Mouse (Mus musculus): ENCODE measurements around the gene Gm49321. TPM values are rescaled to one million over a fixed set of nuclear protein-coding genes. Genes with fewer than 3 reads are reported as not detected.
A peak's percentile ranks its signal among the peaks of the same experiment; 100 is the strongest.

The Gm49321 gene
- polyA plus RNA-seq, 1 experiment = not detected

DNA sequence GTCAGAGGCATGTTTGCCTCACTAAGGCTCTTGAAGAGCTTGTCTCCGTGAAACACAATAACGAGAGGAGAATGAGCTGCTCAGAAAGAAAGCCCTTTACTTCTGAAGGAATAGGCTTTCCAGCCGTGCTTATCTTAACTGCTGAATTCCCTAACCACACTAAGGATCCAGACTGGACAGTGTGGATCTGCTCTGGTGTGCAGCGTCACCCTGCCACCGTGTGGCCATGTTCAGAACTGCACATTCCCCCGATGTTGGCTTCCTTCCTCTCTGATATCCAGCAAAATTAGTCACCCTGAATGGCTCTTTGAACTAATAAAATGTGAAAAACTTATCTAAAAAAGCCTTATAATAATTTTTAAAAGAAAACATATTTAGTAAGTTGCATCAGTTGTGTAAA lies 76.3 kb downstream of the Gm49321 start:
- Histone ChIP-seq H3K27me3 (ENCODE audit: control insufficient read depth, insufficient read depth, low read length) (no peaks in the 10 kb centered on the region), H3K36me3 (ENCODE audit: control insufficient read depth, insufficient read depth, low read length) (no peaks in the 10 kb centered on the region), H3K4me3 (ENCODE audit: control insufficient read depth, low read depth, low read length) (no peak overlapping the region), H3K27ac (ENCODE audit: control insufficient read depth, insufficient read depth, low read depth, low read length) (no peak overlapping the region), H3K4me1 (ENCODE audit: control insufficient read depth, insufficient read depth, low read length) (no peaks in the 10 kb centered on the region)
- TF ChIP-seq POLR2A (IDR thresholded peaks at IDR 0.05; ENCODE audit: control insufficient read depth, low read depth, low read length) (no peak), CTCF (IDR thresholded peaks at IDR 0.05; ENCODE audit: control insufficient read depth, insufficient read depth, insufficient replicate concordance, low read depth, low read length) (peak; percentile 98)

DNA sequence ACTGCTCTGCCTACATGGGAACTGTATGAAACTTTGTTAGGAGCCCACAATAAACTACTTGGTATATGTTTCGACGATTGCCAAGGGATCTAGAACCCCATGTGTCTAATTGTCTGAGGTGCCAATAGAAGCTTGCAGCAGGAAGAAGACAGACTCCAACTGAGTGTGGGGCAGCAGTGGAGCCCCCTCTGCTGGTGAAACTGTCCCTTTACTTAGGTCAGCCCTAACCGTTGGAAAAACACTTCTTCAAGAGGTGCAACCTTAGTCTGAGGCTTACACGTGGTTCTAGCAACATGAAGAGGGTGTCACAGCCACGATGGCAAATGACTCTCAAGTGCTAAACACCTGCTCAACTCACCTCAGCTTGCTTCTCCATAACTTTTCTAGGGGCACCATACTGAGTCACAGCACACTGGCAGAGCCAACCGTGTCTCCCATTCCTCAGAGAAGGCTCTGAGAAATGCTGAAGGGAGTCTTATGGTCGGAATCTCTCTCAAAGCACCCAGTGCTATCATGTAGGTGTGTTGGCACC lies 77.4 kb downstream of the Gm49321 start:
- no peak; the same call in 1 of the 2 replicates for TF ChIP-seq CTCF (IDR thresholded peaks at IDR 0.05; ENCODE audit: control insufficient read depth, insufficient read depth, insufficient replicate concordance, low read depth, low read length)
- TF ChIP-seq POLR2A (IDR thresholded peaks at IDR 0.05; ENCODE audit: control insufficient read depth, low read depth, low read length) = no peak
- no peak overlapping the region for H3K4me3 ChIP-seq (ENCODE audit: control insufficient read depth, low read depth, low read length)
- no peaks in the 10 kb centered on the region for H3K4me1 ChIP-seq (ENCODE audit: control insufficient read depth, insufficient read depth, low read length)
- no peak overlapping the region for H3K27ac ChIP-seq (ENCODE audit: control insufficient read depth, insufficient read depth, low read depth, low read length)
- no peaks in the 10 kb centered on the region for H3K36me3 ChIP-seq (ENCODE audit: control insufficient read depth, insufficient read depth, low read length)
- no peaks in the 10 kb centered on the region for H3K27me3 ChIP-seq (ENCODE audit: control insufficient read depth, insufficient read depth, low read length)

DNA sequence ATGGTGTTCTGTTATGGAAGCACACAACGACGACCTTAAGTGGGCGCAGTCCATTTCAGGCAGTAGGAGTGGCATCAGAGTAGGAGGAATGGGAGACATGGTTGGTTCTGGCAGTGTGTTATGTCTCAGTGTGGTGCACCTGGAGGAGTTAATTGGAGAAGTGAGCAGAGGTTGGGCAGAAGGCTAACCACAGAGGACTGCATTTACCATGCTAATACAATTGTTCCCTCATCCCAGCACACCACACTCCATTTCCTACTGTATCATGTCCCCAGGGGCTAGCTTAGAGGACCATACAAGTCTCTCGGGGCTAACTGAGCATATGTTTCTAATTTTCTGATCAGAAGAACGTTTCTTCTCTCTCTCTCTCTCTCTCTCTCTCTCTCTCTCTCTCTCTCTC lies 78.0 kb downstream of the Gm49321 start:
- no peak for TF ChIP-seq CTCF (IDR thresholded peaks at IDR 0.05; ENCODE audit: control insufficient read depth, insufficient read depth, insufficient replicate concordance, low read depth, low read length)
- no peak for TF ChIP-seq POLR2A (IDR thresholded peaks at IDR 0.05; ENCODE audit: control insufficient read depth, low read depth, low read length)

More for the DNA sequence above, 78.0 kb downstream of the Gm49321 start:
- H3K27me3 ChIP-seq (ENCODE audit: control insufficient read depth, insufficient read depth, low read length) = no peaks in the 10 kb centered on the region
- H3K27ac ChIP-seq (ENCODE audit: control insufficient read depth, insufficient read depth, low read depth, low read length) = no peak overlapping the region
- no peak overlapping the region for H3K4me3 ChIP-seq (ENCODE audit: control insufficient read depth, low read depth, low read length)
- no peaks in the 10 kb centered on the region for H3K36me3 ChIP-seq (ENCODE audit: control insufficient read depth, insufficient read depth, low read length)
- no peaks in the 10 kb centered on the region for H3K4me1 ChIP-seq (ENCODE audit: control insufficient read depth, insufficient read depth, low read length)

Other genes starting within 250 kb of the Gm49321 start
- gene Hif1a, start 36.3 kb upstream of the Gm49321 start, polyA plus RNA-seq (2012; rRNA removed) = 4.7 and 5.6 TPM in 2 replicates
- gene Snapc1, start 26.8 kb downstream of the Gm49321 start, polyA plus RNA-seq (2012; rRNA removed) = 6.9 and 7.1 TPM in 2 replicates
- 0.14 and 0.61 TPM in 2 replicates for gene Syt16, start 60.0 kb downstream of the Gm49321 start, polyA plus RNA-seq (2012; rRNA removed)